Mouse (Mus musculus) heart, adult 2 months (tissue): ENCODE data around the gene Tnfrsf13c. TPM values are rescaled to one million over a fixed set of nuclear protein-coding genes. Genes with fewer than 3 reads are reported as not detected.
A peak's percentile ranks its signal among the peaks of the same experiment; 100 is the strongest.

Source experiments
- DNase-seq, 2 experiments: peaks; one replicate each; pipeline ENCODE4 v3.0.0; 2021
- H3K27ac ChIP-seq: fragments of 200-600 bp; 2 replicates; pipeline ENCODE4 v1.8.1; 2022
- H3K27me3 ChIP-seq: fragments of 200-500 bp; 2 replicates; pipeline ENCODE4 v1.6.1; 2012; ENCODE audit warnings: mild to moderate bottlenecking, low read length, inconsistent platforms, mixed read lengths; ENCODE audit not compliant: control insufficient read depth, insufficient read depth
- H3K36me3 ChIP-seq: fragments of 200-500 bp; 2 replicates; pipeline ENCODE4 v1.6.1; 2012; ENCODE audit warnings: low read length, inconsistent platforms; ENCODE audit not compliant: control insufficient read depth, insufficient read depth
- H3K4me1 ChIP-seq: fragments of 200-500 bp; 2 replicates; pipeline ENCODE4 v1.6.1; 2011; ENCODE audit warnings: low read length; ENCODE audit not compliant: control insufficient read depth, insufficient read depth
- H3K4me3 ChIP-seq: fragments of 200-600 bp; 2 replicates; pipeline ENCODE4 v1.8.1; 2022
- H3K79me2 ChIP-seq: fragments of 200-500 bp; replicated peaks from 2 replicates; pipeline ENCODE4 v1.6.1; 2012; ENCODE audit warnings: mild to moderate bottlenecking, inconsistent platforms, low read length, moderate library complexity, mixed read lengths; ENCODE audit not compliant: control insufficient read depth, insufficient read depth
- H3K9ac ChIP-seq: fragments of 200-500 bp; 2 replicates; pipeline ENCODE4 v1.6.1; 2012; ENCODE audit warnings: low read depth, mild to moderate bottlenecking, control low read depth, inconsistent platforms, low read length, mixed read lengths
- CTCF ChIP-seq: fragments of 200-600 bp; IDR thresholded peaks from 2 replicates; pipeline ENCODE4 v1.8.1; 2022; ENCODE audit warnings: antibody characterized with exemption, mild to moderate bottlenecking, moderate library complexity
- EP300 ChIP-seq: fragments of 200-500 bp; IDR thresholded peaks from 2 replicates; pipeline ENCODE4 v1.6.1; 2011; ENCODE audit warnings: low read depth, low read length, control low read depth; ENCODE audit not compliant: insufficient read depth
- POLR2A ChIP-seq: fragments of 200-500 bp; IDR thresholded peaks from 2 replicates; pipeline ENCODE4 v1.6.1; 2011; ENCODE audit warnings: mild to moderate bottlenecking, low read depth, low read length, control low read depth; ENCODE audit not compliant: insufficient read depth
- WGBS: fragments of 180-500 bp; shearing (Covaris S2); methylation state at CpG from one replicate; pipeline ENCODE4 v1.1.7; 2018; 5-methylcytosine and 5-hydroxymethylcytosine counted together
- intact Hi-C: fragments of 180-260 bp; cut with DNase I; formaldehyde crosslinking; loops from one replicate; pipeline ENCODE4 v1.15.1; 2025
- polyA plus RNA-seq: library from polyadenylated mRNA; depleted of rRNA; stranded (reverse); fragments of >200 nt; gene quantifications from 2 replicates; pipeline ENCODE4 v1.2.3, GENCODE M21; 2012
- total RNA-seq, 2 experiments: library from RNA; stranded (reverse); gene quantifications; 2 replicates each; pipeline ENCODE4 v1.2.3; 2021

Tnfrsf13c gene
- total and polyA plus RNA-seq, 3 experiments, result 0.16 to 0.86 (median 0.18) TPM

- H3K27me3 ChIP-seq, result peaks cover 10% of the 10 kb centered on the region
- H3K27ac ChIP-seq, result no peak overlapping the region
- TF ChIP-seq CTCF, result no peak
- no peak for TF ChIP-seq POLR2A
- no peak for TF ChIP-seq EP300
- H3K79me2 ChIP-seq, result no peaks in the 10 kb centered on the region
- intact Hi-C loops, result no loop called here
- no peak for DNase-seq
- peaks cover 7% of the 10 kb centered on the region for H3K4me1 ChIP-seq
- H3K9ac ChIP-seq, result no peak overlapping the region
- no peak overlapping the region for H3K4me3 ChIP-seq
- no peaks in the 10 kb centered on the region for H3K36me3 ChIP-seq
- 82% methylated on average over 8 of the region's 8 CpGs for WGBS
Observed at GRCm38 (mm10) chr15:82208307-82208706, 15.9 kb downstream of the Tnfrsf13c start.

- Histone ChIP-seq H3K9ac (no peak overlapping the region), H3K36me3 (no peaks in the 10 kb centered on the region), H3K4me3 (no peak overlapping the region), H3K4me1 (peaks cover 7% of the 10 kb centered on the region), H3K27me3 (peaks cover 10% of the 10 kb centered on the region), H3K27ac (no peak overlapping the region), H3K79me2 (no peaks in the 10 kb centered on the region)
- no peak for TF ChIP-seq EP300
- TF ChIP-seq CTCF, result no peak
- TF ChIP-seq POLR2A, result no peak
- no peak for DNase-seq
- 32% methylated on average over 30 of the region's 30 CpGs for WGBS
- intact Hi-C loops, result no loop called here
Observed at GRCm38 (mm10) chr15:82207504-82208219, 16.5 kb downstream of the Tnfrsf13c start.

- DNase-seq, result no peak
- peaks cover 5% of the 10 kb centered on the region for H3K27me3 ChIP-seq
- no peak overlapping the region for H3K9ac ChIP-seq
- TF ChIP-seq CTCF, result no peak
- TF ChIP-seq POLR2A, result no peak
- no peak for TF ChIP-seq EP300
- no peaks in the 10 kb centered on the region for H3K36me3 ChIP-seq
- H3K4me3 ChIP-seq, result no peak overlapping the region
- no peak overlapping the region for H3K27ac ChIP-seq
- peaks cover 7% of the 10 kb centered on the region for H3K4me1 ChIP-seq
- H3K79me2 ChIP-seq, result no peaks in the 10 kb centered on the region
- 32% methylated on average over 34 of the region's 34 CpGs for WGBS
- intact Hi-C loops, result no loop called here
Observed at GRCm38 (mm10) chr15:82207105-82207459, 17.1 kb downstream of the Tnfrsf13c start.

GRCm38 (mm10) chr15:82206365-82207104 is 17.6 kb downstream of the Tnfrsf13c start:
- peak; percentile 85 to 86 for DNase-seq
- TF ChIP-seq EP300 (0 out of 2 replicates have a peak, but pooled peaks have one; percentile 18), POLR2A (no peak), CTCF (no peak)
- intact Hi-C loops, result no loop called here
- no peaks in the 10 kb centered on the region; the same call in 1 of the 2 replicates for H3K27me3 ChIP-seq
- H3K4me3 ChIP-seq, result no peak overlapping the region
- H3K36me3 ChIP-seq, result no peaks in the 10 kb centered on the region
- WGBS, result 30% methylated on average over 9 of the region's 9 CpGs
- no peak overlapping the region for H3K27ac ChIP-seq
- peaks cover 7% of the 10 kb centered on the region for H3K4me1 ChIP-seq
- no peak overlapping the region for H3K9ac ChIP-seq
- H3K79me2 ChIP-seq, result no peaks in the 10 kb centered on the region

GRCm38 (mm10) chr15:82204680-82205371 is 19.3 kb downstream of the Tnfrsf13c start:
- Histone ChIP-seq H3K79me2 (no peaks in the 10 kb centered on the region), H3K27me3 (no peaks in the 10 kb centered on the region; the same call in 1 of the 2 replicates), H3K4me1 (peaks cover 7% of the 10 kb centered on the region), H3K27ac (no peak overlapping the region), H3K36me3 (no peaks in the 10 kb centered on the region), H3K4me3 (no peak overlapping the region), H3K9ac (no peak overlapping the region)
- 71% methylated on average over 10 of the region's 10 CpGs for WGBS
- TF ChIP-seq EP300 (no peak), POLR2A (no peak), CTCF (no peak)
- DNase-seq, result no peak
- intact Hi-C loops, result no loop called here
